Mouse (Mus musculus): ENCODE results near the gene Cyp11a1.

DNA sequence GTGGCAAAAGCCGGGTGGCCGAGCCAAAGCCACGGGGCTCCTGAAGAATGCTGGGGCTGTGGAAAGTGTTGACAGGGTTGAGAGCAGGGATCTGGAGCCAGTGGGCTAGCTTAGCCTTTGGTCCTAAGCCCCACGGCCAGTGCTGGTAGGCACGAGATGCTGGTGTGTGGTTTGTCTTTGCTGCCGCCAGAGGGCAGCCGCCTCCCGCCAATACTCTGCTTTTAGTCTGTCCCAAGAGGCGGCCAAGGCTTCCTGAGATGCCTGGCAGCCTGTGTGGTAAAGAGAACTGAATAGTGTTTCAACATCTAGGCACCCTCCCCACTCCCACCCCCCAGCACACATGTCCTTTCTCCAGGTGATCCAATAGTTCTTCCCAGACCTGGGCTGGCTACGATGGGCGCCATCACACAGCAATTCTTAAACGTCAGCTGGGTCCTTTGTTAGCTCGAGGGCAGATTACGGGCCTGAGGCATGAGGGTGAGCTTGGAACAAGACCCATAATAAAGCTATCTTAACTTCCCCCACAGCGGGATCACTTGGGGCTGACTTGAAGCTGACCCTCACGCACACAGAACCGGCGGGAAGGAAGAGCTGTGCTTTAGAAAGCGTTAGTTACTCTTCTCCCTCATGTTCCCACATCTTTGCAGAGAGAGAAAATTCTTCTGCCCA, 32.4 kb downstream of the Cyp11a1 start:
- peak; percentile 92 for TF ChIP-seq CTCF (IDR thresholded peaks at IDR 0.05; ENCODE audit: control insufficient read depth, insufficient read depth, insufficient read length)
- no peak for TF ChIP-seq FOSL1 (IDR thresholded peaks at IDR 0.05; ENCODE audit: insufficient read depth, low read length, poor library complexity, severe bottlenecking)
- no peak for TF ChIP-seq MAX (IDR thresholded peaks at IDR 0.05)
- no peak for TF ChIP-seq MYOG (IDR thresholded peaks at IDR 0.05; ENCODE audit: control insufficient read depth, extremely low read depth, insufficient read length)

Measured in C2C12 (cell line).